ENCODE assay signal across 24 mouse cellular contexts in the genomic region with DNA sequence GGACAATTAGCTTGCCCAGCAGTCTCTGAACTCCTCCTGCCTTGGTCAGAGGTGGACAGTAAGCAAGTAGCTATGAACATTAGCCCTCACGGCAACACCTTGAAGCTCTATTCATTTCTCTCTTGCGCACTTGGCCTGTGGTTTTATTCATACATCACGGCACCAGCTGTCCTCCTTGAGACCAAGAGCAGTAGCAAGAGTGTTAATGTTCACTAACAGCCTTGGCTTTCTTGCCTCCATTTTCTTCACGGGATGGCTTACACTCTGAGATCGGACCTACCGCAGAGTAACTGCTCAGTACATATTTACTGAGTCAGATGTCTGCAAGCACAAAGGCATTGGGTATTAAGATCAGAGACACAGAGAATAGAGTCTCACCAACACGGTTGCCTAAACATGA. TPM values are rescaled to one million over a fixed set of nuclear protein-coding genes. Genes with fewer than 3 reads are reported as not detected.
A peak's percentile ranks its signal among the peaks of the same experiment; 100 is the strongest.
DNase-seq lines count a peak whose midpoint lies in the region; ATAC-seq and TF ChIP-seq lines count a peak whose summit lies in the region.
"Had no signal": no experiment of that assay in that cellular context is flagged by ENCODE, and none has a peak within 500 bp of the region (broad histone marks: within the 10 kb centered on the region; RNA-seq: fewer than 3 reads in every experiment).

No protein-coding gene starts in this region.

- DNase-seq in heart, adult 11 months, result peak; percentile 71
- no peak for DNase-seq in kidney, postnatal 0 days (ENCODE audit: low spot score)
- DNase-seq in kidney, adult 18-20 months, result no peak
- DNase-seq in 3134 (ENCODE audit: extremely low read depth, insufficient read length, low spot score) (peak; percentile 23), NIH3T3 (ENCODE audit: low read depth) (peak; percentile 34)
- DNase-seq in left cerebral cortex, adult 2 months (ENCODE audit: extremely low spot score in 1 of 2, low spot score in 2 of 2), result no peak
- DNase-seq: adrenal gland, postnatal 10 days; adrenal gland, postnatal 25 days; B cell, adult 2 months; cerebellum, adult 11 months; cerebellum, adult 18-20 months; cerebellum, adult 9-10 months; cerebellum, postnatal 10 days; cerebellum, postnatal 25 days had no signal

- intact Hi-C loops in left cerebral cortex, adult 2 months (cut with DNase I), result no loop called here

- H3K27ac ChIP-seq in heart, embryonic 11.5 days (ENCODE audit: low read depth, low read length), result no peak overlapping the region
- H3K27ac ChIP-seq in kidney, postnatal 0 days, result peak overlapping the region; percentile 74; the same call in 1 of the 2 replicates
- H3K27ac ChIP-seq in forebrain, embryonic 13.5 days, result no peak overlapping the region
- no peak overlapping the region for H3K27ac ChIP-seq in left cerebral cortex, adult 2 months
- H3K27ac ChIP-seq: embryonic facial prominence, embryonic 10.5 days; embryonic facial prominence, embryonic 12.5 days; forebrain, embryonic 12.5 days; forebrain, embryonic 15.5 days had no signal

- 83% methylated on average over 7 of the region's 7 CpGs for WGBS in heart, embryonic 11.5 days (ENCODE audit: insufficient replicate concordance)
- WGBS in kidney, postnatal 0 days, result 79% methylated on average over 7 of the region's 7 CpGs
- 84% methylated on average over 7 of the region's 7 CpGs for WGBS in forebrain, embryonic 13.5 days

- no peak for TF ChIP-seq CTCF in kidney, postnatal 0 days (IDR thresholded peaks at IDR 0.05; ENCODE audit: low read depth)
- no peak for TF ChIP-seq CTCF in left cerebral cortex, adult 2 months (IDR thresholded peaks at IDR 0.05)

- no peak overlapping the region for H3K4me2 ChIP-seq in heart, embryonic 11.5 days
- no peak overlapping the region for H3K4me2 ChIP-seq in kidney, postnatal 0 days (ENCODE audit: low read length)
- no peak overlapping the region for H3K4me2 ChIP-seq in forebrain, embryonic 13.5 days
- H3K4me2 ChIP-seq: embryonic facial prominence, embryonic 12.5 days; forebrain, embryonic 12.5 days; forebrain, embryonic 15.5 days had no signal

- no peak overlapping the region for H3K9ac ChIP-seq in heart, embryonic 11.5 days (ENCODE audit: low read depth, low read length)
- H3K9ac ChIP-seq in kidney, postnatal 0 days (ENCODE audit: low read depth, low read length), result no peak overlapping the region
- no peak overlapping the region for H3K9ac ChIP-seq in forebrain, embryonic 13.5 days
- H3K9ac ChIP-seq: embryonic facial prominence, embryonic 12.5 days; forebrain, embryonic 12.5 days; forebrain, embryonic 15.5 days had no signal

- peaks cover 22% of the 10 kb centered on the region for H3K36me3 ChIP-seq in heart, embryonic 11.5 days (ENCODE audit: control insufficient read depth, insufficient read depth, low read length)
- peaks cover 49% of the 10 kb centered on the region for H3K36me3 ChIP-seq in kidney, postnatal 0 days (ENCODE audit: insufficient read depth, low read length)
- H3K36me3 ChIP-seq in forebrain, embryonic 13.5 days (ENCODE audit: poor library complexity, severe bottlenecking), result peaks cover 23% of the 10 kb centered on the region
- H3K36me3 ChIP-seq: forebrain, embryonic 15.5 days; G1E had no signal

- no peaks in the 10 kb centered on the region for H3K4me1 ChIP-seq in heart, embryonic 11.5 days (ENCODE audit: control insufficient read depth, insufficient read depth, low read length)
- 0 out of 2 replicates have a peak, but pooled peaks cover 7% of the 10 kb centered on the region for H3K4me1 ChIP-seq in kidney, postnatal 0 days (replicated peaks; ENCODE audit: insufficient read depth, low read length)
- H3K4me1 ChIP-seq in forebrain, embryonic 13.5 days, result 0 out of 2 replicates have a peak, but pooled peaks cover 5% of the 10 kb centered on the region
- H3K4me1 ChIP-seq: embryonic facial prominence, embryonic 12.5 days had no signal

- no peaks in the 10 kb centered on the region for H3K27me3 ChIP-seq in heart, embryonic 11.5 days (ENCODE audit: control insufficient read depth, insufficient read depth, low read length)
- no peaks in the 10 kb centered on the region for H3K27me3 ChIP-seq in kidney, postnatal 0 days (ENCODE audit: insufficient read depth, low read length)
- H3K27me3 ChIP-seq in forebrain, embryonic 13.5 days, result no peaks in the 10 kb centered on the region
- H3K27me3 ChIP-seq: embryonic facial prominence, embryonic 12.5 days; forebrain, embryonic 15.5 days had no signal

- no peak for ATAC-seq in heart, embryonic 11.5 days (replicated peaks; ENCODE audit: insufficient number of reproducible peaks, low FRiP score, low TSS enrichment)
- ATAC-seq in kidney, postnatal 0 days (replicated peaks; ENCODE audit: low FRiP score, low read depth), result no peak
- no peak for ATAC-seq in forebrain, embryonic 13.5 days
- ATAC-seq: CD4-positive, CD25-positive, alpha-beta regulatory T cell, adult 4 months; forebrain, embryonic 15.5 days had no signal

- H3K4me3 ChIP-seq in heart, embryonic 11.5 days (ENCODE audit: low read depth, low read length), result no peak overlapping the region
- no peak overlapping the region for H3K4me3 ChIP-seq in kidney, postnatal 0 days (replicated peaks; ENCODE audit: low read depth, low read length)
- no peak overlapping the region for H3K4me3 ChIP-seq in forebrain, embryonic 13.5 days
- H3K4me3 ChIP-seq in left cerebral cortex, adult 2 months, result no peak overlapping the region
- H3K4me3 ChIP-seq: embryonic facial prominence, embryonic 10.5 days; embryonic facial prominence, embryonic 12.5 days; erythroblast, embryonic 14.5 days; forebrain, embryonic 10.5 days; forebrain, embryonic 12.5 days; forebrain, embryonic 15.5 days had no signal

- H3K9me3 ChIP-seq in heart, embryonic 11.5 days (replicated peaks; ENCODE audit: control insufficient read depth, low read length), result no peaks in the 10 kb centered on the region
- no peaks in the 10 kb centered on the region for H3K9me3 ChIP-seq in kidney, postnatal 0 days (replicated peaks; ENCODE audit: low read length)
- H3K9me3 ChIP-seq in forebrain, embryonic 13.5 days (replicated peaks), result no peaks in the 10 kb centered on the region
- H3K9me3 ChIP-seq: embryonic facial prominence, embryonic 12.5 days; forebrain, embryonic 15.5 days had no signal

RNA-seq across cellular contexts. Expression of gene Thbs1, which starts 12.8 kb away (rescaled TPM):
- polyA plus RNA-seq in heart, embryonic 11.5 days (2014; fragmentation: Nextera tagmentation; extraction: Ambion mirVana), result 45.5 and 73.0 TPM in 2 replicates
- polyA plus RNA-seq in kidney, postnatal 0 days (2015; fragmentation: Nextera tagmentation; extraction: Ambion mirVana), result 38.1 and 38.5 TPM in 2 replicates
- polyA plus RNA-seq in forebrain, embryonic 13.5 days (2015; fragmentation: Nextera tagmentation; extraction: Ambion mirVana), result 5.9 and 9.2 TPM in 2 replicates
- 1 to 10 TPM; 2.3 to 2.8 TPM for total RNA-seq in left cerebral cortex, adult 2 months (2021)
- total RNA-seq: G1E had no signal

Comparison
In these comparisons a context has a peak if more than half of its experiments do, and no peak if none do; other contexts are left out.
1. DNase-seq: peak in heart, adult 11 months (single experiment), 3134 (single experiment) and NIH3T3 (single experiment); none in kidney, postnatal 0 days (single experiment), kidney, adult 18-20 months (single experiment) and left cerebral cortex, adult 2 months (0 of 2).